Mouse (Mus musculus): ENCODE measurements around the gene Lats2. TPM values are rescaled to one million over a fixed set of nuclear protein-coding genes. Genes with fewer than 3 reads are reported as not detected.

The Lats2 gene
- 67.6 TPM for total RNA-seq (2023)

GRCm38 (mm10) chr14:57758237-57758636 lies at the start of gene Lats2:
Lats2 (minus strand) TSS chr14:57758388.

GRCm38 (mm10) chr14:57797991-57798931 lies 40.1 kb upstream of the Lats2 start, which contains the start of gene Sap18:
Sap18 (plus strand) TSS chr14:57798180.

GRCm38 (mm10) chr14:57746001-57746771 lies 12.0 kb downstream of the Lats2 start, which contains the start of gene Gm49361:
Gm49361 (minus strand) TSS chr14:57746103.

GRCm38 (mm10) chr14:57664822-57665627 lies 93.2 kb downstream of the Lats2 start, which contains the start of gene Xpo4:
Xpo4 (minus strand) TSS chr14:57665430.

Other genes with a start within 250 kb of the Lats2 start
- gene Il17d, start 233.6 kb downstream of the Lats2 start, total RNA-seq (2023): not detected
- 8.8 TPM for gene Eef1akmt1, start 186.8 kb downstream of the Lats2 start, total RNA-seq (2023)
- 43.1 TPM for gene Xpo4, start 93.0 kb downstream of the Lats2 start, total RNA-seq (2023)
- gene Gm49361, start 12.3 kb downstream of the Lats2 start, total RNA-seq (2023): not detected
- gene Sap18, start 39.8 kb upstream of the Lats2 start, total RNA-seq (2023): 73.8 TPM
- gene Ska3, start 67.8 kb upstream of the Lats2 start, total RNA-seq (2023): 0.32 TPM
- gene Mrpl57, start 67.8 kb upstream of the Lats2 start, total RNA-seq (2023): 53.7 TPM
- gene Zdhhc20, start 131.9 kb upstream of the Lats2 start, total RNA-seq (2023): 77.1 TPM
- gene Micu2, start 240.9 kb upstream of the Lats2 start, total RNA-seq (2023): 42.4 TPM